Mouse (Mus musculus): ENCODE data around the gene Galnt18. TPM values are rescaled to one million over a fixed set of nuclear protein-coding genes. Genes with fewer than 3 reads are reported as not detected.

The Galnt18 gene
- polyA plus RNA-seq, 1 experiment = 13.6 TPM

DNA sequence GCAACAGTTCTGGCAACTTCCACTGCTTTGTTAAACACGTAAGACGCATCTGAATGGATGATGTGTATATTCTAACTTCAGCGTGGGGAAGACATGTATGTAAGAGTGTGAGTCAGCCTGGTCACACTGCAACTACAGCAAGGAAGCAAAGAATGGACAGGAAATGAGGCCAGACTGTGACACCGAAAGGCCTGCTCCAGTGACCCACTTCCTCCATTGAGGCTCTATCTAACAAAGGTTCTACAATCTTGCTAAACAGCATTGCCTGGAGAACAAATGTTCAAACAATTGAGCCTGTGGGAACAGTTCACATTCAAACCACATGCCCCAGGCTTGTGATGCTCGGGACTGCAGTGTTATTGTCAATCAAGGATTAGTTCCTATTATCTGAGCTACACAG lies 21.0 kb upstream of the Galnt18 start:
- H3K4me1 ChIP-seq (replicated peaks; ENCODE audit: control insufficient read depth, insufficient read depth, low read length) = no peaks in the 10 kb centered on the region
- no peaks in the 10 kb centered on the region for H3K27me3 ChIP-seq (ENCODE audit: control insufficient read depth, insufficient read depth, low read length)
- H3K4me3 ChIP-seq (ENCODE audit: control insufficient read depth, insufficient read depth, low read length) = no peak overlapping the region
- H3K27ac ChIP-seq (ENCODE audit: control insufficient read depth, insufficient read depth, low read length) = no peak overlapping the region
- no peak for TF ChIP-seq POLR2A (IDR thresholded peaks at IDR 0.05; ENCODE audit: control insufficient read depth, extremely low read depth, insufficient read depth, low read length, poor library complexity)
- no peak for TF ChIP-seq CTCF (IDR thresholded peaks at IDR 0.05; ENCODE audit: borderline replicate concordance, control insufficient read depth, extremely low read depth, insufficient read depth, low read length, poor library complexity)
- 65% methylated on average over 5 of the region's 5 CpGs for WGBS
- H3K36me3 ChIP-seq (ENCODE audit: control insufficient read depth, insufficient read depth, low read length) = no peaks in the 10 kb centered on the region
- no peak for DNase-seq

DNA sequence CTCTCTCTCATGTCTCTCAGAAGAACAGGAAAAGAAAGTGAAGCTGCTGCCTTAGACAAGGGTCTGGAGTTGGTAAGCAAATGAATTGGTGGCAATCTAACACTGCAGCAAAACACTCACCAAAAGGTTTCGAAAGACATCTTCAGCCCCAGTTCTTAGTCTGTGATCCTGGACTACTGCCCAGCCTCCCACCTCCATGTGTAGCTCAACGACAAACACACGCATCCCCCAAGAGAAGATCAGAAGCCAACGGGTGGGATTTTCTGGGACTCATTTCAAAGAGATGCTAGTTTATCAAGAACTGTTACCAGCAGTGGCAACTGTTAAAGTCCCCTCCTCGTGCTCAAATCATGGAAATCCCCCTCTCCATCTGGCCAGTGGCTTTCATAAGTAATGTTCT lies 20.3 kb upstream of the Galnt18 start:
- Histone ChIP-seq H3K36me3 (ENCODE audit: control insufficient read depth, insufficient read depth, low read length) (no peaks in the 10 kb centered on the region), H3K27me3 (ENCODE audit: control insufficient read depth, insufficient read depth, low read length) (no peaks in the 10 kb centered on the region), H3K27ac (ENCODE audit: control insufficient read depth, insufficient read depth, low read length) (no peak overlapping the region), H3K4me3 (ENCODE audit: control insufficient read depth, insufficient read depth, low read length) (no peak overlapping the region), H3K4me1 (replicated peaks; ENCODE audit: control insufficient read depth, insufficient read depth, low read length) (no peaks in the 10 kb centered on the region)
- TF ChIP-seq POLR2A (IDR thresholded peaks at IDR 0.05; ENCODE audit: control insufficient read depth, extremely low read depth, insufficient read depth, low read length, poor library complexity) (no peak), CTCF (IDR thresholded peaks at IDR 0.05; ENCODE audit: borderline replicate concordance, control insufficient read depth, extremely low read depth, insufficient read depth, low read length, poor library complexity) (no peak)
- WGBS = 85% methylated on average over 5 of the region's 5 CpGs
- DNase-seq = no peak

GRCm38 (mm10) chr7:111799021-111799420 lies 19.2 kb upstream of the Galnt18 start:
- Histone ChIP-seq H3K36me3 (ENCODE audit: control insufficient read depth, insufficient read depth, low read length) (no peaks in the 10 kb centered on the region), H3K4me1 (replicated peaks; ENCODE audit: control insufficient read depth, insufficient read depth, low read length) (no peaks in the 10 kb centered on the region), H3K27ac (ENCODE audit: control insufficient read depth, insufficient read depth, low read length) (no peak overlapping the region), H3K27me3 (ENCODE audit: control insufficient read depth, insufficient read depth, low read length) (no peaks in the 10 kb centered on the region), H3K4me3 (ENCODE audit: control insufficient read depth, insufficient read depth, low read length) (no peak overlapping the region)
- WGBS = 86% methylated on average over 5 of the region's 5 CpGs
- TF ChIP-seq CTCF (IDR thresholded peaks at IDR 0.05; ENCODE audit: borderline replicate concordance, control insufficient read depth, extremely low read depth, insufficient read depth, low read length, poor library complexity) (no peak), POLR2A (IDR thresholded peaks at IDR 0.05; ENCODE audit: control insufficient read depth, extremely low read depth, insufficient read depth, low read length, poor library complexity) (no peak)
- no peak for DNase-seq

DNA sequence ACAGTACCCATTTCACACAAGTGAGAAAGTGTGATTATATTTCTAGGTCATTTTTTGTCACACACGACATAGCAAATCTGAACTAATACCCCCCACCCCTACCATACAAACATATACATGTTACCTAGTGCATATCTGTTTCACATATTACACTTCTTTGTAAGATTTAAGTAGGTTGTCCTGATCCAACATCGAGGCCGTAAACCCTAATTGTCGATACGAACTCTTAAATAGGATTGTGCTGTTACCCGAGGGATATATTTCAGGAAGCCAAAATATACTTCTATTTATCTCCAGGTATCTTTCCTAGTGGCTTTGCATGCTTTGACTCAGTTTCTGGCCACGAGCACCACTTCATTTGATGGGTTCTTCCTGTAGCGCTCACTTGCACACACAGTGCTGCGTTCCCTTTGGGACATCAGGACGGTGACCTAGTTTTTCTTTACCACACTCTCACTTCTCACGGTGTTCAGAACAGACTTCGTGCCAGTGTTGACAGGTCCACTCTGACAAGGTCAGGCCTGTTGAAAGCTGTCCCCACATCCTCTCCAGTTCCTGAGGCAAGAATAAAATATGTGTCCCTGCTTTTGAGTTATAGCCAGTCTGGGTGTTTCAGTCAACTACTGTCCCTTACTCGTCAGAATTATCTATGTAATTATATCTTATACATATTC lies 17.7 kb upstream of the Galnt18 start:
- TF ChIP-seq CTCF (IDR thresholded peaks at IDR 0.05; ENCODE audit: borderline replicate concordance, control insufficient read depth, extremely low read depth, insufficient read depth, low read length, poor library complexity) (no peak), POLR2A (IDR thresholded peaks at IDR 0.05; ENCODE audit: control insufficient read depth, extremely low read depth, insufficient read depth, low read length, poor library complexity) (no peak)
- no peak for DNase-seq
- Histone ChIP-seq H3K4me1 (replicated peaks; ENCODE audit: control insufficient read depth, insufficient read depth, low read length) (no peaks in the 10 kb centered on the region), H3K4me3 (ENCODE audit: control insufficient read depth, insufficient read depth, low read length) (no peak overlapping the region), H3K27me3 (ENCODE audit: control insufficient read depth, insufficient read depth, low read length) (no peaks in the 10 kb centered on the region), H3K27ac (ENCODE audit: control insufficient read depth, insufficient read depth, low read length) (no peak overlapping the region), H3K36me3 (ENCODE audit: control insufficient read depth, insufficient read depth, low read length) (no peaks in the 10 kb centered on the region)
- WGBS = 82% methylated on average over 13 of the region's 13 CpGs

DNA sequence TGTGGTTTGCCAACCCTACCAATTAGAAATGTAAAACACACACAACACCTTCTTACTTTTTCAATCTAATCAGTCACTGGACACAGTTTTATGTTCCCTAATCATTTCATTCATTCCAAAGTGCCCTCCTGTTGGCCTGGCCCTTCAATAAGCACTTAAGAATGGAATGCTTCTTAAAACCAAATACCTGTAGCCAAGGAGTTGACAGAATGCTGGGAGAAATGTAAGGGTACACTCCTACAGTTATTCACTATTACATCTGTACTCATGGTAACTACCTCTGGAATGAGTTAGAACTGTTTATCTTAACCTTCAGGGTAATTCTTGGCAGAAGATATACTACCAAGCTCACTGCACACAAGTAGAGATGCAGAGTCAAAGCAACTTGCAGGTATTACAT lies 15.3 kb upstream of the Galnt18 start:
- Histone ChIP-seq H3K36me3 (ENCODE audit: control insufficient read depth, insufficient read depth, low read length) (no peaks in the 10 kb centered on the region), H3K27ac (ENCODE audit: control insufficient read depth, insufficient read depth, low read length) (no peak overlapping the region), H3K27me3 (ENCODE audit: control insufficient read depth, insufficient read depth, low read length) (no peaks in the 10 kb centered on the region), H3K4me3 (ENCODE audit: control insufficient read depth, insufficient read depth, low read length) (no peak overlapping the region), H3K4me1 (replicated peaks; ENCODE audit: control insufficient read depth, insufficient read depth, low read length) (no peaks in the 10 kb centered on the region)
- TF ChIP-seq POLR2A (IDR thresholded peaks at IDR 0.05; ENCODE audit: control insufficient read depth, extremely low read depth, insufficient read depth, low read length, poor library complexity) (no peak), CTCF (IDR thresholded peaks at IDR 0.05; ENCODE audit: borderline replicate concordance, control insufficient read depth, extremely low read depth, insufficient read depth, low read length, poor library complexity) (no peak)
- no peak for DNase-seq

GRCm38 (mm10) chr7:111792154-111792553 lies 12.4 kb upstream of the Galnt18 start:
- 97% methylated on average over 3 of the region's 3 CpGs for WGBS
- no peak for TF ChIP-seq CTCF (IDR thresholded peaks at IDR 0.05; ENCODE audit: borderline replicate concordance, control insufficient read depth, extremely low read depth, insufficient read depth, low read length, poor library complexity)
- TF ChIP-seq POLR2A (IDR thresholded peaks at IDR 0.05; ENCODE audit: control insufficient read depth, extremely low read depth, insufficient read depth, low read length, poor library complexity) = no peak
- no peak overlapping the region for H3K27ac ChIP-seq (ENCODE audit: control insufficient read depth, insufficient read depth, low read length)
- H3K4me3 ChIP-seq (ENCODE audit: control insufficient read depth, insufficient read depth, low read length) = no peak overlapping the region
- no peaks in the 10 kb centered on the region for H3K27me3 ChIP-seq (ENCODE audit: control insufficient read depth, insufficient read depth, low read length)
- H3K4me1 ChIP-seq (replicated peaks; ENCODE audit: control insufficient read depth, insufficient read depth, low read length) = no peaks in the 10 kb centered on the region
- no peaks in the 10 kb centered on the region for H3K36me3 ChIP-seq (ENCODE audit: control insufficient read depth, insufficient read depth, low read length)
- DNase-seq = no peak

DNA sequence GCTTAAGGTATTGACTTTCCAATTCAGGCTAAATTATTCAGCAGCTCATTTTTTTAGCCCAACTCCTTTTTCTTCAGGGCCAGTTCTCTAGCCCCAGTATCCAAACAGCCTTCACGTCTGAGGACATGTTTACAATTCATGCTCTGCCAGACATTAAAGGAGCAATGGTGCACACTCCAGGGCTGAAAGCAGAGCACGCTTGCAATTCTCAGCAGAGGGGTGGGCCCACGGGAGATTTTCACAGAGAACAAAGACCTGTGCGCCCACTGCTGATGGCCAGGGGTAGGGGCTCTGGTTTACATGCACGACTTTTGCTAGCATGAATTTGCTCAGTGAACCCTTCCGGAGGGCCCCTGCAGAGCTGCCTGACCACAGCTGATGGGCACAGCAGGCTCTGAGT lies 11.6 kb upstream of the Galnt18 start:
- no peaks in the 10 kb centered on the region for H3K36me3 ChIP-seq (ENCODE audit: control insufficient read depth, insufficient read depth, low read length)
- H3K4me1 ChIP-seq (replicated peaks; ENCODE audit: control insufficient read depth, insufficient read depth, low read length) = no peaks in the 10 kb centered on the region
- H3K27ac ChIP-seq (ENCODE audit: control insufficient read depth, insufficient read depth, low read length) = no peak overlapping the region
- 85% methylated on average over 6 of the region's 6 CpGs for WGBS
- TF ChIP-seq POLR2A (IDR thresholded peaks at IDR 0.05; ENCODE audit: control insufficient read depth, extremely low read depth, insufficient read depth, low read length, poor library complexity) (no peak), CTCF (IDR thresholded peaks at IDR 0.05; ENCODE audit: borderline replicate concordance, control insufficient read depth, extremely low read depth, insufficient read depth, low read length, poor library complexity) (no peak)
- H3K27me3 ChIP-seq (ENCODE audit: control insufficient read depth, insufficient read depth, low read length) = no peaks in the 10 kb centered on the region
- no peak overlapping the region for H3K4me3 ChIP-seq (ENCODE audit: control insufficient read depth, insufficient read depth, low read length)
- no peak for DNase-seq
